Mouse (Mus musculus) neural tube, embryonic 13.5 days (tissue): ENCODE measurements around the gene Agpat1. TPM values are rescaled to one million over a fixed set of nuclear protein-coding genes. Genes with fewer than 3 reads are reported as not detected.

ENCODE experiments used
- ATAC-seq: fragments of 200-750 bp; cut with Nextera tagmentation; 2 replicates; pipeline ENCODE4 v1.8.0; 2017; ENCODE audit warnings: low read depth, mild to moderate bottlenecking, moderate TSS enrichment, moderate library complexity
- H3K27ac ChIP-seq: fragments of 300-500 bp; sonication (generic); replicated peaks from 2 replicates; pipeline ENCODE4 v1.5.1; 2015; ENCODE audit warnings: moderate library complexity, mild to moderate bottlenecking, inconsistent platforms
- H3K27me3 ChIP-seq: fragments of 300-500 bp; sonication (generic); 2 replicates; pipeline ENCODE4 v1.6.1; 2015; ENCODE audit warnings: mild to moderate bottlenecking, inconsistent platforms
- H3K36me3 ChIP-seq: fragments of 300-500 bp; sonication (generic); 2 replicates; pipeline ENCODE4 v1.6.1; 2015; ENCODE audit warnings: mild to moderate bottlenecking, inconsistent platforms
- H3K4me1 ChIP-seq: fragments of 300-500 bp; sonication (generic); replicated peaks from 2 replicates; pipeline ENCODE4 v1.6.1; 2015; ENCODE audit warnings: inconsistent platforms
- H3K4me2 ChIP-seq: fragments of 300-500 bp; sonication (generic); 2 replicates; pipeline ENCODE4 v1.6.1; 2015; ENCODE audit warnings: inconsistent platforms, mild to moderate bottlenecking, moderate library complexity
- H3K4me3 ChIP-seq: fragments of 300-500 bp; sonication (generic); 2 replicates; pipeline ENCODE4 v1.5.1; 2015; ENCODE audit warnings: mild to moderate bottlenecking, inconsistent platforms
- H3K9ac ChIP-seq: fragments of 300-500 bp; sonication (generic); 2 replicates; pipeline ENCODE4 v1.6.1; 2015; ENCODE audit warnings: moderate library complexity, mild to moderate bottlenecking, inconsistent platforms
- H3K9me3 ChIP-seq: fragments of 300-500 bp; sonication (generic); 2 replicates; pipeline ENCODE4 v1.6.1; 2016; ENCODE audit warnings: inconsistent platforms
- WGBS: fragments of 180-500 bp; shearing (Covaris S2); methylation state at CpG from one replicate; pipeline ENCODE4 v1.1.7; 2015; 5-methylcytosine and 5-hydroxymethylcytosine counted together
- polyA plus RNA-seq: library from polyadenylated mRNA; unstranded; fragments of >200 nt; fragmentation: Nextera tagmentation; extraction: Ambion mirVana; gene quantifications from 2 replicates; pipeline ENCODE4 v1.2.1, GENCODE M21; 2015

Gene Agpat1
- polyA plus RNA-seq, 1 experiment from 2014 or later: 99.6 TPM

DNA sequence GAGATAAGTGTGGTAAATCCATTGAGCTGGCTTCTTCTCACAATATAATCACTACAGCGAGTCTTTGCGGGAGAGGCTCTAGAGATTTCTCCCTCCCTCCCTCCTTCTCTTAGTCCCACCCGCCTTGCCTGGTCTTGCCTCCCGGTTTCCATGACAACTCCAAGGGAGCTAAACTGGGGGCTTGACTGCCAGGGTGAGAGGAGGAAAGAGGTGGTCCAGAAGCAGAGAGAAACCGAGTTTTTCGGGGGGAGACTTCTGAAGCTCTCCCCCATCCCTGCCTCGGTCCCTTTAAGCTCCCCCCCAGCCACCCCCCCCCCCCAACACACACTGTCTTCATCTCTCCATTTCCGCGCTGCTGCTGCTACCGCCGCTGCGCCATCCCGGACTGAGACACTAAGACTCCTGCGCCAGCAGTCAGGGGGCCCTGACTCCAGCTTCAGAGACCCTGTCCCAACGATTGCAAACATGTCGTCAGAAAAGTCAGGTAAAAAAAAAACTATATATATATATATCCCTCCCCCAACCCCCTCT, 25.2 kb downstream of the Agpat1 start, which contains the start of gene Prrt1:
Gene Prrt1 (plus strand): TSS at position 313 of the 531 bp plus-strand sequence.
- peak within 1 kb of the TSS; percentile 74 for H3K4me3 ChIP-seq
- WGBS: 2% methylated on average over 16 of the region's 16 CpGs
- peak within 1 kb of the TSS; percentile 80 for H3K9ac ChIP-seq
- H3K27ac ChIP-seq: peak within 1 kb of the TSS; percentile 94
- H3K4me1 ChIP-seq: peaks cover 61% of the 10 kb centered on the region
- no peaks in the 10 kb centered on the region for H3K9me3 ChIP-seq
- ATAC-seq: peak; percentile 19; the same call in 1 of the 2 replicates
- peaks cover 5% of the 10 kb centered on the region; the same call in 1 of the 2 replicates for H3K36me3 ChIP-seq
- H3K4me2 ChIP-seq: peak within 1 kb of the TSS; percentile 75
- peaks cover 47% of the 10 kb centered on the region for H3K27me3 ChIP-seq

DNA sequence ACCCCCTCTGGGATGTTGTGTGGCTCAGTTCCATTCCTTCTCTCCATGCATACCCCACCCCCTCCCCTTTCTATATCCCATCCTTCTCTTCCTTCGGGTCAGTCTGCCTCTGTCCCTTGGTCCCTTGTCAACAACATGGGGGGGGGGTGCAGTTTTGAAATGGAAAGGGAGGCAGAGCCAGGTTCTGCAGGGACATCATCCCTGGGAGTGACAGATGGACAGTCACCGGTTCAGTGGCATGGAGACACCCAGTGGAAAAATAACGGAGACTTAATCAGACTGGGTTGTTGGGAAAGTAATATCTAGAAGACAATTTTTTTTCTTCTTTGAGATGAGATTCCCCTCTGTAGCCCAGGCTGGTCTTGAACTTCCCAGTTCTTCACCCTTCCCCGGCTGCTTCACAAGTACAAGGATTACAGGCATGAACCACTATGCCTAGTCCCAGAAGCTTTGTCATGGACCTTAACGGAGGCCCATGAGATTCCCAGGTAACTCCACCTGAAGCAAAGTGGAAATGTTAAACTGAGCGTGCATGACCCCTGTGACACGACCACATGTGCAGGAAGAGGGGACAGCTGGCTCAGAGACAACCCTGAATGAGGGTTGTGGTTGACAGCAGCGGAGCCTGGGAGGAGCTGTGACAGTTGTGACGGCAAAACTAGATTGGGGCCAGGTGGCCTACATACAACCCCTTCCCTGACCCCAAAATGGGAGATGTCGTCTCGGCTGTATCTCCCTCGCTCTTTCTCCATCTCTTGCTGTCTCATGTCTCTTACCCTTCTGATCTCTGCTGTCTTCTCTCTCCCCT, 25.9 kb downstream of the Agpat1 start:
- peaks cover 61% of the 10 kb centered on the region for H3K4me1 ChIP-seq
- no peaks in the 10 kb centered on the region for H3K9me3 ChIP-seq
- peak overlapping the region; percentile 74 for H3K4me3 ChIP-seq
- WGBS: 17% methylated on average over 12 of the region's 12 CpGs
- peak overlapping the region; percentile 75 for H3K4me2 ChIP-seq
- H3K36me3 ChIP-seq: peaks cover 4% of the 10 kb centered on the region; the same call in 1 of the 2 replicates
- H3K27me3 ChIP-seq: peaks cover 47% of the 10 kb centered on the region
- no peak for ATAC-seq
- 0 out of 2 replicates have a peak overlapping the region, but pooled peaks have one; percentile 94 for H3K27ac ChIP-seq
- peak overlapping the region; percentile 80 for H3K9ac ChIP-seq

DNA sequence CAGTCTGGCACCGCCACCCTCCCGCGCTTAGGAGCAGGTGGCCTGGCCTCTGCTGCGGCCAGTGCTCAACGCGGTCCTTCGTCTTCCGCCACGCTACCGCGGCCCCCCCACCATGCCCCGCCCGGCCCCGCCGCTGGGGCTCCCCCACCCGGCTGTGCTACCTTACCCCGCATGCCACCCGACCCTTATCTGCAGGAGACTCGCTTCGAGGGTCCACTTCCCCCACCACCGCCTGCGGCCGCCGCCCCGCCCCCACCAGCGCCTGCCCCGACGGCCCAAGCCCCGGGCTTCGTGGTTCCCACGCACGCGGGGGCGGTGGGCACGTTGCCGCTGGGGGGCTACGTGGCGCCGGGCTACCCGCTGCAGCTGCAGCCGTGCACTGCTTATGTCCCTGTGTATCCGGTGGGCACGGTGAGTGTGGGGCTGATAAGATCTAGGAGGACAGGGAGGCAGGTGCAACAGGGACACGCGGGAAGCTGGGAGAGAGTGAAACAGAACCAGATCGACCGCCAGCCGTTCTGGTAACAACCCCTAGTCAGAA, 26.8 kb downstream of the Agpat1 start:
- peaks cover 58% of the 10 kb centered on the region for H3K4me1 ChIP-seq
- H3K9ac ChIP-seq: peak overlapping the region; percentile 55
- no peaks in the 10 kb centered on the region for H3K36me3 ChIP-seq
- 3% methylated on average over 42 of the region's 48 CpGs for WGBS
- H3K27ac ChIP-seq: no peak overlapping the region
- H3K4me2 ChIP-seq: peak overlapping the region; percentile 75
- H3K9me3 ChIP-seq: no peaks in the 10 kb centered on the region
- ATAC-seq: no peak
- peaks cover 47% of the 10 kb centered on the region for H3K27me3 ChIP-seq
- peak overlapping the region; percentile 74 for H3K4me3 ChIP-seq

DNA sequence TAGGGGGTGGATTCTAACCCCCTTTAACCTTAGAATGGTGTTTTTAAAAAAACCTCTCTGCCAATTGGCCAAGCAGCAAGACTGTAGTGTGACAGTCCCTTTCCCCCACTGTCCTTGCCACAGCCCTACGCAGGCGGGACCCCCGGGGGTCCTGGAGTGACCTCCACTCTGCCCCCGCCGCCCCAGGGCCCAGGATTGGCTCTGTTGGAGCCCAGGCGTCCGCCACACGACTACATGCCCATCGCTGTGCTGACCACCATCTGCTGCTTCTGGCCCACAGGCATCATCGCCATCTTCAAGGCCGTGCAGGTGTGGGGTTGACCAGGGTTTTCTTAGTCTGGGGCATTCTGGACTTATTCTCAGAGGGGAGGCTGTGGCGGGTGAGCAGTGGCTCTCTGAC, 27.6 kb downstream of the Agpat1 start:
- H3K27me3 ChIP-seq: peaks cover 47% of the 10 kb centered on the region
- H3K4me1 ChIP-seq: peaks cover 50% of the 10 kb centered on the region
- H3K36me3 ChIP-seq: no peaks in the 10 kb centered on the region
- H3K4me3 ChIP-seq: peak overlapping the region; percentile 74
- peak overlapping the region; percentile 67 for H3K9ac ChIP-seq
- H3K4me2 ChIP-seq: peak overlapping the region; percentile 75
- H3K27ac ChIP-seq: no peak overlapping the region
- H3K9me3 ChIP-seq: no peaks in the 10 kb centered on the region
- 3% methylated on average over 12 of the region's 12 CpGs for WGBS
- no peak for ATAC-seq

DNA sequence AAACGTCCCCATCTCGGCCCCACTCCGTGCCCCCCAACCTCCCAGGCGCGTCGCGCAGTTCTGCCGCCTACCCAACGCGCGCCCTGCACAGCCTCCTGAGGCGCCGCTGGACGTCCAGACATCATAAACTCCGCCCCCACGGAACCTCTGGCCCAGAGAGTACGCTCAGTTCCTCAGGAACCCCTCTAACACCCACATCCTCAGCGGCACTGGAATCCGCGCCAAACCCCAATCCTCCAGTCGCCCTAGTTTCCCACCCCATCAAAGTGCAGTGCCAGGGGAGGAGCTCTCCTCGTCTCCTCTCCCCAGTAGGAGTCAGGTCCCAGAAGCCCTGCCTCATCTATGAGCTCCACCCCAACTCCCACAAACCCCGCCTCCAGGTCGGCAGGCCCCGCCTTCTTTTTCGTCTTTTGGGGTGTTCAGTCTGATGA, 28.2 kb downstream of the Agpat1 start:
- Histone ChIP-seq H3K27ac (no peak overlapping the region), H3K36me3 (no peaks in the 10 kb centered on the region), H3K4me2 (peak overlapping the region; percentile 75), H3K4me1 (peaks cover 49% of the 10 kb centered on the region), H3K9ac (peak overlapping the region; percentile 67), H3K27me3 (peaks cover 51% of the 10 kb centered on the region), H3K4me3 (peak overlapping the region; percentile 74), H3K9me3 (no peaks in the 10 kb centered on the region)
- ATAC-seq: no peak
- WGBS: 1% methylated on average over 26 of the region's 26 CpGs

DNA sequence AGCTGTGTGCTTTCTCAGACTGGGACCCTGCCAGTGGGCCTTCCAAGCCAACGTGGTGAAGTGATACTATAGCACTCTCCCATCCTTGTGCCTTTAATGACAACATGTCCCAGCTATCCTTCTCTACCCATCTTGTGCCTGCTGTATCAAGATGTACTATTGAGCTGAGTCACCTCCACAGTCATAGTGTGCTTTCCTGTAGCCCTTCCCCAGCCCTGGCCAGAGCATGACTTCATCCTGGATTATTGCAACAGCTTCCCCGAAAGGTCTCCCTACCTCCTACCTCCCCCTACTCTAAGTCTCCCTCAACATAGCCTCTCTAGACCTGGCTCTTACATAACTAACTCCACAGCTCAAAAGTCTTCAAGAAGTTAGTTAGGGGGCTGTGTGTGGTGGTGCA, 31.6 kb downstream of the Agpat1 start:
- Histone ChIP-seq H3K27ac (no peak overlapping the region), H3K27me3 (peaks cover 39% of the 10 kb centered on the region), H3K9me3 (no peaks in the 10 kb centered on the region), H3K4me2 (no peak overlapping the region), H3K4me1 (peaks cover 27% of the 10 kb centered on the region), H3K36me3 (no peaks in the 10 kb centered on the region), H3K4me3 (no peak overlapping the region), H3K9ac (no peak overlapping the region)
- WGBS: 72% methylated on average over 2 of the region's 2 CpGs
- ATAC-seq: no peak

DNA sequence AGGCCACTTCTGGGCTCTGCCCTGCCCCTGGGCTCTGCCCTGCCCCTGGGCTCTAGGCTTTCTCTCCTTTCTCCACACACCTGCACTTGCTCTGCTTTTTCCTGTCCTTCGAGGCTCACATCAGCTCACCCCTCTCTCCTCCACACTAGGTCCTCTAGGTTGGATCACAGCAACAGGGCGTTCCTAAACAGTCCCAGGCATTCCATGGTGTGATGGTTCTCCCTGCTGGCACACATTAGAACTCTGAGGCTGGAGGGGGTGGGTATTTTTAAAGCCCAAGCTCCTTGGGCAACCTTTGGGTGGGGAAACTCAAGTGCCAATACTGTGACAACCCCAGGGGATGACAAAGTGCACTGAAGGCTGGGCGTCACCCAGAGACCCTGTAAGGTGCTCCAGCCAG, 33.4 kb downstream of the Agpat1 start:
- H3K36me3 ChIP-seq: no peaks in the 10 kb centered on the region
- no peak overlapping the region for H3K27ac ChIP-seq
- no peaks in the 10 kb centered on the region for H3K9me3 ChIP-seq
- 67% methylated on average over 3 of the region's 3 CpGs for whole genome bisulfite sequencing
- no peak for ATAC-seq
- H3K4me2 ChIP-seq: no peak overlapping the region
- H3K27me3 ChIP-seq: peaks cover 21% of the 10 kb centered on the region
- no peak overlapping the region for H3K9ac ChIP-seq
- H3K4me1 ChIP-seq: peaks cover 17% of the 10 kb centered on the region
- no peak overlapping the region for H3K4me3 ChIP-seq

DNA sequence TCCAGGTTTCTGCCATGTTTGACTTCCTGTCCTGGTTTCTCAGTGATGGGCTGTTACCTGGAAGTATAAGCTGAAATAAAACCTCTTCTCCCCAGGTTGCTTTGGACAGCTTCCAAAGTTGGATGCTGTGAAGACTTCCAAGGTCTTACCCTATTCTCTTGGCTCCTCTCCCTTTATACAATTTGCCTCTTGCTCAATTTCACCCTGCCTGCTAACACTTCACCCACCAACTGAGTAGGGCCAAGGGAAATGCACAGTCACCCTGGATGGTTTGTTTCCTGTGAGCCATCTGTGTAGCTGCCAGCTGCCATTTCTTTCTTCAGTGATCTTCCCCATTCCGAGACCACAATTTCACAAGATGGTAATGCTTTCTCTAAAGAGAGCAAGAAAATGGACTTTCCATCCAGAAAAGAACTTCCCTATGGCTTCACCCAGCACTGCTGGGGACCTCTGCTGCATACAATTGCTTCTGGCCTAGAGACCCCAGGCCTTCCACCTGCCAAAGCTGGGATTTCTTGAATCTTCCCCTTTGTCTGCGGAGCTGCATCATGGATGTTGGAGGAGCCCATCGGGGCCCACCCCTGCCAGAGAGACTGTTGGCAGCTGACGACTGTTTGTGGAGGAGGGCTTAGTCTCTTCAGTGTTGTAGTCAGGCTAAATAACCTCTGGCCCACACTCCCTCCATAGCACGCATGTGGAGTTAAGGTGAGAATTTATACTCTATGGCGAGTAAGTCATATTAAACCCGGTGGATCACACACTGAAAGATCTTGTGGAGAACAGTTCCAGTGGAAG, 35.6 kb downstream of the Agpat1 start:
- Histone ChIP-seq H3K4me1 (peaks cover 21% of the 10 kb centered on the region), H3K4me2 (no peak overlapping the region), H3K36me3 (no peaks in the 10 kb centered on the region), H3K27me3 (peaks cover 4% of the 10 kb centered on the region; the same call in 1 of the 2 replicates), H3K27ac (no peak overlapping the region), H3K9ac (no peak overlapping the region), H3K4me3 (no peak overlapping the region), H3K9me3 (no peaks in the 10 kb centered on the region)
- WGBS: 87% methylated on average over 7 of the region's 7 CpGs
- ATAC-seq: no peak

DNA sequence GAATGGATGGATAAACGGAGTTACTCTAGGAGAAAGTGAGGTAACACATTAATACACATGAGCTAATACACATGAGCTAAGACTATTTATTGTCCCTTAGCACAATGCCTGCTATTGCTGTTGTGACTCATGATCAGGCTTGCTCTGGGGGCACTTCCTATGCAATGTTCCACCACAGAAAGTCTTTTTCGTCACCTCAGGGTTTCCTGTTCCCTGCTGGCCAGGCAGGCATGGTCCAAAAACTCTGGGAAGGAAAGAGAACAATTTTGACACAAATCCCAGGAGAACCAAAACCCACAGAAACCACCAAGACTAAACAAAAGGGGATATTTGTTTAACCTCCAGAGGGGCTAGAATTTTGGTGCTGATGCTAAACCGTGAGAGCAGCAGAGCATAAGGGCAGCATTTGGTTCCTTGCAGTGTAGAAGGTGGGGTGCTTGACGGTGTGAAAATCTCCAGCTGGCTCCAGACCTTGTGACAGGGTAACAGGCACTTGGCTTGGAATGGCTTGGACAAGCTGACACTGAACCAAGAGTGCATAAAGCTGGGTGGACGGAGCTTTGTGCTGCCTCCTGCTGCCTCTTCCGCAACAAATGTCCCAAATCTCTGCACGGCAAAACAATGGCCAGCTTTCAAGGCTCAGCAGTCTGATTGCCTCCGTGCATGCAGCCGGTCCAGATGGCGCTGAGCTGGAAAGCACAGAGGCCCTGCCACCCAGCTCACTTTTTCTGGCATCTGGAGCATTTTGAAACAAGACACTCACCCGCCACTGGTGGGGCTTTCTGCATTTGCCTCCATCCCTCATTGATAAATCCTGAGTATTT, 36.9 kb downstream of the Agpat1 start:
- Histone ChIP-seq H3K4me3 (no peak overlapping the region), H3K9ac (peak overlapping the region; percentile 31; the same call in 1 of the 2 replicates), H3K27me3 (peaks cover 4% of the 10 kb centered on the region; the same call in 1 of the 2 replicates), H3K27ac (peak overlapping the region; percentile 74), H3K4me1 (peaks cover 33% of the 10 kb centered on the region), H3K4me2 (no peak overlapping the region), H3K9me3 (no peaks in the 10 kb centered on the region), H3K36me3 (no peaks in the 10 kb centered on the region)
- WGBS: 15% methylated on average over 11 of the region's 11 CpGs
- no peak for ATAC-seq

DNA sequence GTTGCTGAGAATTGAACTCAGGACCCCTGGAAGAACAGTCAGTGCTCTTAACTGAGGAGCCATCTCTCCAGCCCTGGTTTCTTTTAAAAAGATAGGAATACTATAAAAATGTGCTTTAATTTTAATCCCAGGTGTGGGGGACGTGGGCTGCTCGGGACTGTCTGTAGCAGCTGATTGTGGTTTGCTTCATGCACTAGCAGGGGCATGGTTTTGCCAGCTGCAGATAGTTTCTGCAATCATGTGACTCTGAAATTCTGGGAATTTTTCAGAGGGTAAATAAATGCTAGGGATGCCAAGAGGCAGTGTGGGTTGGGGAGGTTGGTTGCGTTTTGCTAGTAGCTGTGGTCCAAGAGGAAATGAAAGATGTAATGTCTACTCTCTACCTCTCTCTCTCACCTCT, 37.9 kb downstream of the Agpat1 start:
- Histone ChIP-seq H3K27me3 (peaks cover under 1% of the 10 kb centered on the region; the same call in 1 of the 2 replicates), H3K4me2 (no peak overlapping the region), H3K4me1 (peaks cover 40% of the 10 kb centered on the region), H3K4me3 (no peak overlapping the region), H3K27ac (peak overlapping the region; percentile 74; the same call in 1 of the 2 replicates), H3K9ac (no peak overlapping the region), H3K9me3 (no peaks in the 10 kb centered on the region), H3K36me3 (no peaks in the 10 kb centered on the region)
- ATAC-seq: no peak
- 85% methylated on average over 3 of the region's 3 CpGs for WGBS

DNA sequence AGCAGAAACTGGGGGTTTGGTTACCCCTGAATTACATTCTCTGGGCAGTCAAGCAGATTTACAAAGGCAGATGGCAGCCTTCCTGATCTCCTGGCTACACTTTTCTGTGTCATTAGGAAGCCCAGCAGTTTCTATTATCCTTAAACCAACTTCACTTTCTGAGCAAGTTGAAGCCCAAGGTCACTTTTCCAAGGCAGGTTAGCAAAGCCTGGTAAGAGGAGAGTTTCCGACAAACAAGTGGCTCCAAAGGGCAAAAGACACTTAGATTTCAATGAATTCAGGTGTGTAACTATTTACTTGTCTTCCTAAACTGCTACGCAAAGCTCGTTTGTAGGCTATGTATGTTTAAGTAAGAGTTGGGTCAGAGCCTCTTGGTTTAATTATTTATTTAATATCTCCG, 39.3 kb downstream of the Agpat1 start:
- H3K9me3 ChIP-seq: no peaks in the 10 kb centered on the region
- H3K4me2 ChIP-seq: no peak overlapping the region
- H3K27ac ChIP-seq: no peak overlapping the region
- ATAC-seq: no peak
- WGBS: 83% methylated on average over 4 of the region's 4 CpGs
- peaks cover 49% of the 10 kb centered on the region for H3K4me1 ChIP-seq
- H3K4me3 ChIP-seq: no peak overlapping the region
- H3K36me3 ChIP-seq: no peaks in the 10 kb centered on the region
- no peaks in the 10 kb centered on the region for H3K27me3 ChIP-seq
- no peak overlapping the region for H3K9ac ChIP-seq
